Mouse (Mus musculus): Measurements from ENCODE around the gene Ereg. TPM values are rescaled to one million over a fixed set of nuclear protein-coding genes. Genes with fewer than 3 reads are reported as not detected.

Ereg gene
- polyA plus RNA-seq, 1 experiment from 2014 or later, result 0.13 TPM

DNA sequence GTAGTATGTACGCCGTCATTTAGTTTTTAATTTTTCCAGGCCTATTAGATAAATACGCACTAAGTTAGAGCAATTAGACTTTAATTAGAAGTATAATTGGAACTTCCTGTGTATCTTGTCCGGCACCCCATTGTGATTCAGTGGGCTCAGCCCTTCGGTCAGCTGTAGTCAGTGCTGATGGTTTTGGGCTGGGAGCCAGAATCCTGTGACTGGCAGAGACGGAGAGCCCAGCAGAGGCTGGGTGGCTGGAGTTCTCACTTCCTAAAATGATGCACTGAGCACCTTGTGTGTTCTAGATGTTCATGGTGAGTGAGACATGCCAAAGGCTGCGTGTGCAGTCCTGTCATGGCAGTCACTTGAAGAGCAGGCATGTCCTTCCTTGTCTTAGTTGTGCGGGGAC lies 36.6 kb downstream of the Ereg start:
- Histone ChIP-seq H3K4me2 (no peak overlapping the region), H3K4me3 (no peak overlapping the region), H3K36me3 (no peaks in the 10 kb centered on the region), H3K9me3 (replicated peaks) (no peaks in the 10 kb centered on the region), H3K4me1 (replicated peaks) (peaks cover 10% of the 10 kb centered on the region), H3K9ac (no peak overlapping the region), H3K27me3 (replicated peaks) (no peaks in the 10 kb centered on the region), H3K27ac (ENCODE audit: poor library complexity, severe bottlenecking) (no peak overlapping the region)
- no peak for ATAC-seq (ENCODE audit: insufficient number of reproducible peaks, low FRiP score)
- WGBS, result 76% methylated on average over 8 of the region's 8 CpGs

DNA sequence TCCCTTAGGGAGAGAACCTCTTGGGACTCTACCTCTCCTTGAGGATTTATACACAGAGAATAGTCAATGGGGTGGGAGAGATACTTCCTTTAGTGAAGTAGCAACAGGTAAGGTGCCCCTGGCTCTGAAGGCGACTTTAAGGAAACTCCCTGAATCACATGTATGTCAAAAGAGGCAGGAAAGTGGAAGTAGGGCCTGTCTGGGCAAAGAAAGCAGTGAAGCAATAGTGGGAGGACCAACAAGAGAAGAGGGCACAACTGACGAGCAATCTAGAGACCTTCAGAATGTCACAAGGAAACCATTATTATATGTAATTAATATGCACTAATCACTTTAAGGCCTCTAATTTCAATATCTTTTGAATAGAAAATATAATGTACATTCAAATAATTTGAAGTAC lies 39.5 kb downstream of the Ereg start:
- Histone ChIP-seq H3K9ac (no peak overlapping the region), H3K4me1 (replicated peaks) (peaks cover 10% of the 10 kb centered on the region), H3K9me3 (replicated peaks) (no peaks in the 10 kb centered on the region), H3K4me3 (no peak overlapping the region), H3K27ac (ENCODE audit: poor library complexity, severe bottlenecking) (no peak overlapping the region), H3K36me3 (no peaks in the 10 kb centered on the region), H3K27me3 (replicated peaks) (no peaks in the 10 kb centered on the region), H3K4me2 (no peak overlapping the region)
- 83% methylated on average over 2 of the region's 2 CpGs for WGBS
- ATAC-seq (ENCODE audit: insufficient number of reproducible peaks, low FRiP score), result no peak

DNA sequence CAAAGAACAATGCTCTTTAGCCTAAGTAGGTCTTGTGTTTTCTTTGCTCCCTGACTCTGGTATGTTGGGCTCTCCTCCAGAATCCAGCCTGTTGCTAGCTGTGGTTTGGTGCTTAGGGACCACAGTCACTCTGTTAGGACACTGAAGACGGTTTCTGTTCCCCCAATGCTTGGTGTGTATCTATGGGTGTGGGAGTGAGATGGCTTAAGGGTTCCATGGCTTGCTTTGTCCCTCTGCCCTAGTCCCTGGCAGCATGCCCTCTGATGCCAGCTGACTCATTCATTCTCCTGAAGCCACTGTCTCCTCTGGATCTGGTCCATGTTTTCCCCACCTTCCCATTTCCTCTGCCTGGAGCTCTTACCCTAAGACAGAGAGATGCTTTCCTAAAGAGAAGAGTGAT lies 40.2 kb downstream of the Ereg start:
- H3K9ac ChIP-seq, result no peak overlapping the region
- no peaks in the 10 kb centered on the region for H3K36me3 ChIP-seq
- H3K4me1 ChIP-seq (replicated peaks), result peaks cover 10% of the 10 kb centered on the region
- no peak overlapping the region for H3K27ac ChIP-seq (ENCODE audit: poor library complexity, severe bottlenecking)
- no peaks in the 10 kb centered on the region for H3K27me3 ChIP-seq (replicated peaks)
- no peak overlapping the region for H3K4me2 ChIP-seq
- ATAC-seq (ENCODE audit: insufficient number of reproducible peaks, low FRiP score), result no peak
- H3K4me3 ChIP-seq, result no peak overlapping the region
- no peaks in the 10 kb centered on the region for H3K9me3 ChIP-seq (replicated peaks)
- WGBS, result 77% methylated on average over 1 of the region's 1 CpGs

DNA sequence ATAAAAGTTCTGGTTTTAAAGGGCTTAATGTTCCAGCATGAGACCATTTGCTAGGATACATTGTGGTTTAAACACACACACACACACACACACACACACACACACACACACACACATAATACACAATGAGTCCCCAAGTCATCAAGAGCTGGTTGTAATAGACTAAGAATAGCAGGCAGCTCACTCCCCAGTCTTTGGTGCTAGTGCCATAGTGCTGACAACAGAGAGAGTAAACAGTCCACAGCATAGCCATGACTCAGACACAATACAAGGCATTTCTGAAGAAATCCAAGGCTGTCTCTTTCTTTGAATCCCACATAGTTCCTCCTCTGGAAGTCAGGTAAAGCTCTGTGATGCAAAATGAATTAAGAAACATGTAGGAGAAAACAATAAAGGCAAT lies 44.2 kb downstream of the Ereg start:
- Histone ChIP-seq H3K4me2 (no peak overlapping the region), H3K27me3 (replicated peaks) (no peaks in the 10 kb centered on the region), H3K9me3 (replicated peaks) (no peaks in the 10 kb centered on the region), H3K4me3 (no peak overlapping the region), H3K4me1 (replicated peaks) (peaks cover 10% of the 10 kb centered on the region), H3K36me3 (no peaks in the 10 kb centered on the region), H3K9ac (no peak overlapping the region), H3K27ac (ENCODE audit: poor library complexity, severe bottlenecking) (peak overlapping the region; percentile 43; the same call in 1 of the 2 replicates)
- peak; percentile 61; the same call in 1 of the 2 replicates for ATAC-seq (ENCODE audit: insufficient number of reproducible peaks, low FRiP score)

DNA sequence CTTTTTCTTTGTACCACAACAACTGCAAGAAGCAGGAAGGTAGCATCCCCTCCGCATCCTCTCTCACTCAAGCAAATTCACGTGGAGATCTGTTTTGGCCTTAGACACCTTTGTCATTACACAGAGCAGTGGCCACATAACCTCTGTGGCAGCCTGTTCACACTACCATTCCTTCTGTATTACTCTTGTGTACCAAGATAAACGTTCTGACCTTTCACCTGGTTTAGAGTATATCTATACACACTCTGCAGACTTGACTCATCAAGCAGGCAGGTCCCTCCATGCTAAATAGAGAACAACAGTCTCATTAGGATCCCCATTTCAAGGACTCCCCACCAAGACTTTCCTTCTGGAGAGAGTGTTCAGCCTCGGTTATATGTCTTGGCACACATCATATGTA lies 49.0 kb downstream of the Ereg start:
- H3K27ac ChIP-seq (ENCODE audit: poor library complexity, severe bottlenecking), result no peak overlapping the region
- no peaks in the 10 kb centered on the region; the same call in 1 of the 2 replicates for H3K4me1 ChIP-seq (replicated peaks)
- H3K4me3 ChIP-seq, result no peak overlapping the region
- H3K4me2 ChIP-seq, result no peak overlapping the region
- no peaks in the 10 kb centered on the region for H3K27me3 ChIP-seq (replicated peaks)
- no peak overlapping the region for H3K9ac ChIP-seq
- no peak for ATAC-seq (ENCODE audit: insufficient number of reproducible peaks, low FRiP score)
- WGBS, result 67% methylated on average over 4 of the region's 4 CpGs
- H3K9me3 ChIP-seq (replicated peaks), result no peaks in the 10 kb centered on the region
- H3K36me3 ChIP-seq, result no peaks in the 10 kb centered on the region

DNA sequence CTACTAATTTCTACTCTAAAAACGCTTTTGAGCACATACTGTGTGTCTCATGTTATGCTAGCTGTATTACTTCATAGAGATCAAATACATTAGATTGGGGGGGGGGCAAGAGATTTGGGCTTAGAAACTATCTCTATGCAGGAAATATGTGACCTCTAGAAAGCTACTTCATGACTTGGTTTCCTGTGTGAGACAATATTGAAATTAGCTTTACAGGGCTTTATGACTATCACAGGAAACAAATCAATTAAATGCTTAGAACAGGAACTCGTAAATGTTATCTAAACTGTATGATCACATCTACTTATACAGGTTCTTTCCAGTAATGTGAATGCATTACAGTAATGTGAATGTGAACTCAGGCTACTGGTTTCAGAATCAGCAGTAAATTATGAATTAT lies 49.7 kb downstream of the Ereg start:
- H3K4me2 ChIP-seq, result no peak overlapping the region
- WGBS, result 79% methylated on average over 2 of the region's 2 CpGs
- no peak for ATAC-seq (ENCODE audit: insufficient number of reproducible peaks, low FRiP score)
- H3K4me1 ChIP-seq (replicated peaks), result no peaks in the 10 kb centered on the region
- H3K4me3 ChIP-seq, result no peak overlapping the region
- H3K36me3 ChIP-seq, result no peaks in the 10 kb centered on the region
- no peak overlapping the region for H3K27ac ChIP-seq (ENCODE audit: poor library complexity, severe bottlenecking)
- H3K27me3 ChIP-seq (replicated peaks), result no peaks in the 10 kb centered on the region
- no peak overlapping the region for H3K9ac ChIP-seq
- no peaks in the 10 kb centered on the region for H3K9me3 ChIP-seq (replicated peaks)

DNA sequence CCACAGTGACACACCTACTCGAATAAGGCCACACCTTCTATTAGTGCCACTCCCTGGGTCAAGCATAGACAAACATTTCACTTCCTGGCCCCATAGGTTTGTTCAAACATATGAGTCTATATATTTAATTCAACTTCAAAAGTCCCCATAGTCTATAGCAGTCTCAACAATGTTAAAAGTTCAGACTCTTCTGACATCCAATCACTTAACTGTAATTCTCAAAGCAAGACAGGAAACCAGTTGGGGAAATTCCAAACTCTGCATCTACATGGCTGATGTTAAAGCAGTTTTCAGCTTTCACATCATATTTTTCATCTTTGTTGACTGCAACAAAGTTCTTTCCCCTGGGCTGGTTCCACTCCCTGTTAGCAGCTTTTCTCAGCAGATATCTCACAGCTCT lies 52.2 kb downstream of the Ereg start:
- no peak for ATAC-seq (ENCODE audit: insufficient number of reproducible peaks, low FRiP score)
- Histone ChIP-seq H3K9me3 (replicated peaks) (no peaks in the 10 kb centered on the region), H3K4me2 (no peak overlapping the region), H3K36me3 (no peaks in the 10 kb centered on the region), H3K4me3 (no peak overlapping the region), H3K27ac (ENCODE audit: poor library complexity, severe bottlenecking) (no peak overlapping the region), H3K27me3 (replicated peaks) (no peaks in the 10 kb centered on the region), H3K9ac (no peak overlapping the region), H3K4me1 (replicated peaks) (no peaks in the 10 kb centered on the region)
- WGBS, result 59% methylated on average over 1 of the region's 1 CpGs

DNA sequence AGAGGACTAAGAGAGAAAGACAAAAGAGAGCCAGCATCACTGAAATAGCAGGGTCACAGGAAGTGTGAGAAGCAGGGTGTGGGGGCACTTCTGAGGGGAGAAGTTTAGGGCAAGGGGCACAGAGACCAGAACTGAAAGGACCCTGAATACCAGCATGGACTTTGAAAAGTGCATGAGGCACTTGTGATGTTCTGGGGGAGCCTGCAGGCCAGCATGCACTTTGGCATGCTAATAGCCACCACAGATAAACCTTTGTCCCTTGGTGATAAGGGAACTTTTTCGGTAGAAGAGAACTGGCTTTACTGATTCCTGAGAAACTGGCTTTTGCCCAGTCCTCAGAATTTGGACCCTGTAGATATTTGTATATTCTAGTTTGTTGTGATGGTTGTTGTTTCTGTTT lies 60.5 kb downstream of the Ereg start:
- Histone ChIP-seq H3K4me2 (no peak overlapping the region), H3K27ac (ENCODE audit: poor library complexity, severe bottlenecking) (no peak overlapping the region), H3K9me3 (replicated peaks) (no peaks in the 10 kb centered on the region), H3K27me3 (replicated peaks) (peaks cover 6% of the 10 kb centered on the region; the same call in 1 of the 2 replicates), H3K9ac (no peak overlapping the region), H3K4me1 (replicated peaks) (no peaks in the 10 kb centered on the region; the same call in 1 of the 2 replicates), H3K4me3 (no peak overlapping the region), H3K36me3 (no peaks in the 10 kb centered on the region)
- no peak for ATAC-seq (ENCODE audit: insufficient number of reproducible peaks, low FRiP score)
- 0% methylated on average over 1 of the region's 1 CpGs for WGBS

DNA sequence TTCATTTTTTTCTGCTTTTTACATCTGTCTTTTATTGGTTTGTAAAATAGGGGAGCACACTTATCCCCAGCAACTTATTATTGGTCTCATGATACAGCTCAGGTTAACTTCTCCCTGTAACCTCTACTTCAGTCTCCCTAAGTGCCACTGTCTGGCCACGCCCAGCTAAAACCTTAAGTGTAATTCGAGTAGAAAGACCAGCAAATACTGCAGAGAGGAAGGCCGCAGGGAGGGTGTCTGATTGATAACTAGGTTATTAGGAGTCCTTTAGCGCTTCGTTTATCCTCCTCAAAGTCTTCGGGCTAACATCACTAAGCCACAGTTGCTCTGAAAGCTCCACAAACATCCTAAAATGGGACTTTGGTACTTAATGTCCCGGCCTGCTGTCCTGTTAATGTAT lies 64.5 kb downstream of the Ereg start:
- WGBS, result 2% methylated on average over 7 of the region's 7 CpGs

DNA sequence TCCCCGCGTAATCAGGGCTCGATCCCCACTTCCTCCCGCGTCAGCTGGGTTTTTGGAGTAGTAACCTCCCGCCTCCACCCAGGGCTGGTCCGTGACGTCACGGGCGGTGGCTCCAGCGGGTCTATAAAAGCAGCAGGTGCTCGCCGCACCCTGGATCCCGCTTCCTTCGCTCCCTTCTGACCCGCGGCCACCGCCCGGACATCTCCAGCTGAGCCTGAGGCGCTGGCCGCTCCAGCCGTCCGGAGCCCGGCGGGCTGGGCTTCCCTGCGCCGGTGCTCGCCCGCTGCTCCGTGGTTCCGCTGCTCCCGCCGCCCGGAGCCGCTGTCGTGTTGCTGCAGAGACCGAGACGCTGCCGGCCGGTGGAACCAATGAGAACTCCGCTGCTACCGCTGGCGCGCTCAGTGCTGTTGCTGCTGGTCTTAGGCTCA lies 65.0 kb downstream of the Ereg start, which contains the start of gene Areg:
Areg (plus strand) TSS at position 154 of the 428 bp plus-strand sequence.
- Histone ChIP-seq H3K27ac (ENCODE audit: poor library complexity, severe bottlenecking) (no peak within 1 kb of the TSS), H3K9me3 (replicated peaks) (no peaks in the 10 kb centered on the region), H3K27me3 (replicated peaks) (peaks cover 19% of the 10 kb centered on the region), H3K9ac (peak within 1 kb of the TSS; percentile 63), H3K36me3 (no peaks in the 10 kb centered on the region), H3K4me2 (peak within 1 kb of the TSS; percentile 89), H3K4me3 (peak within 1 kb of the TSS; percentile 64), H3K4me1 (replicated peaks) (no peaks in the 10 kb centered on the region; the same call in 1 of the 2 replicates)
- peak; percentile 63 for ATAC-seq (ENCODE audit: insufficient number of reproducible peaks, low FRiP score)
- 1% methylated on average over 44 of the region's 44 CpGs for WGBS

More for the DNA sequence above, 64.5 kb downstream of the Ereg start:
- Histone ChIP-seq H3K4me3 (peak overlapping the region; percentile 64), H3K9me3 (replicated peaks) (no peaks in the 10 kb centered on the region), H3K27me3 (replicated peaks) (peaks cover 19% of the 10 kb centered on the region), H3K4me2 (peak overlapping the region; percentile 89), H3K4me1 (replicated peaks) (no peaks in the 10 kb centered on the region; the same call in 1 of the 2 replicates), H3K9ac (peak overlapping the region; percentile 63; the same call in 1 of the 2 replicates), H3K36me3 (no peaks in the 10 kb centered on the region), H3K27ac (ENCODE audit: poor library complexity, severe bottlenecking) (no peak overlapping the region)
- no peak for ATAC-seq (ENCODE audit: insufficient number of reproducible peaks, low FRiP score)

DNA sequence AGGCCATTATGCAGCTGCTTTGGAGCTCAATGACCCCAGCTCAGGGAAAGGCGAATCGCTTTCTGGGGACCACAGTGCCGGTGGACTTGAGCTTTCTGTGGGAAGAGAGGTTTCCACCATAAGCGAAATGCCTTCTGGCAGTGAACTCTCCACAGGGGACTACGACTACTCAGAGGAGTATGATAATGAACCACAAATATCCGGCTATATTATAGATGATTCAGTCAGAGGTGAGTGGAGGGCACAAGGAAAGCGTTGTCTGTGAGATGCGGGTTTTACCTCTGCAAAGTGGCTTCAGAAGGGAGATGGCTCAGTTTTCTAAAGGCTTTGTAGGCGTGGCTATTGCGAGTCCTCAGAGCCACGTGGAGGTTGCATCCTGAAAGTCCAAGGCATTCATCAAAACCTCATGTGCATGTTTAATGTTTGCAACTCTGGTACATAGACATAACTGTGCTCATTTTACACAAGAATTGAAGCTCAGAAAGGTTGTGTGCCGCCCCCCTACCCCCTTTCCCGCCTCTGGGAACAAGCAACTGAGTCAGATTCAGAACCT lies 66.5 kb downstream of the Ereg start:
- Histone ChIP-seq H3K27me3 (replicated peaks) (peaks cover 19% of the 10 kb centered on the region), H3K9me3 (replicated peaks) (no peaks in the 10 kb centered on the region), H3K27ac (ENCODE audit: poor library complexity, severe bottlenecking) (no peak overlapping the region), H3K4me3 (no peak overlapping the region), H3K4me1 (replicated peaks) (no peaks in the 10 kb centered on the region; the same call in 1 of the 2 replicates), H3K9ac (no peak overlapping the region), H3K4me2 (no peak overlapping the region), H3K36me3 (no peaks in the 10 kb centered on the region)
- ATAC-seq (ENCODE audit: insufficient number of reproducible peaks, low FRiP score), result no peak
- 52% methylated on average over 13 of the region's 13 CpGs for WGBS
